Mouse (Mus musculus) ZHBTc4 (cell line): ENCODE measurements around the gene Lrrc75b.

Experiments used
- DNase-seq: peaks from one replicate; pipeline ENCODE4 v3.0.0-alpha.2; 2011; ENCODE audit warnings: low read depth, low spot score

Gene Lrrc75b

GRCm38 (mm10) chr10:75568029-75568428, 7.9 kb upstream of the Lrrc75b start:
- DNase-seq = no peak

- DNase-seq = peak; percentile 50
Observed at GRCm38 (mm10) chr10:75566765-75567164, 6.6 kb upstream of the Lrrc75b start.

GRCm38 (mm10) chr10:75566321-75566720, 6.2 kb upstream of the Lrrc75b start:
- peak; percentile 46 for DNase-seq

GRCm38 (mm10) chr10:75565906-75566305, 5.8 kb upstream of the Lrrc75b start:
- DNase-seq = peak; percentile 31

- peak; percentile 32 for DNase-seq
Observed at GRCm38 (mm10) chr10:75565436-75565835, 5.3 kb upstream of the Lrrc75b start.

GRCm38 (mm10) chr10:75564687-75565265, 4.6 kb upstream of the Lrrc75b start:
- DNase-seq = no peak

GRCm38 (mm10) chr10:75562596-75562995, 2.5 kb upstream of the Lrrc75b start:
- DNase-seq = peak; percentile 45

- DNase-seq = no peak
Observed at GRCm38 (mm10) chr10:75561071-75561654, 1.0 kb upstream of the Lrrc75b start, which contains the start of gene Ggt1. Gene Ggt1, plus strand, starts transcription at chr10:75561604.

- no peak for DNase-seq
Observed at GRCm38 (mm10) chr10:75560549-75560899, 394 bp upstream of the Lrrc75b start.

GRCm38 (mm10) chr10:75559041-75559675, 972 bp downstream of the Lrrc75b start:
- DNase-seq = no peak

GRCm38 (mm10) chr10:75558515-75558914, 1.6 kb downstream of the Lrrc75b start:
- no peak for DNase-seq

- DNase-seq = no peak
Observed at GRCm38 (mm10) chr10:75556026-75556425, 4.1 kb downstream of the Lrrc75b start.

- no peak for DNase-seq
Observed at GRCm38 (mm10) chr10:75555557-75555956, 4.6 kb downstream of the Lrrc75b start.

- DNase-seq = no peak
Observed at GRCm38 (mm10) chr10:75554090-75554489, 6.0 kb downstream of the Lrrc75b start.

- peak; percentile 28 for DNase-seq
Observed at GRCm38 (mm10) chr10:75552701-75553450, 7.3 kb downstream of the Lrrc75b start.

- DNase-seq = no peak
Observed at GRCm38 (mm10) chr10:75552106-75552505, 8.0 kb downstream of the Lrrc75b start.

- DNase-seq = peak; percentile 76
Observed at GRCm38 (mm10) chr10:75551175-75551574, 9.0 kb downstream of the Lrrc75b start.

- no peak for DNase-seq
Observed at GRCm38 (mm10) chr10:75549886-75550285, 10.2 kb downstream of the Lrrc75b start.

GRCm38 (mm10) chr10:75548486-75548885, 11.6 kb downstream of the Lrrc75b start:
- DNase-seq = no peak

GRCm38 (mm10) chr10:75547901-75548300, 12.2 kb downstream of the Lrrc75b start:
- no peak for DNase-seq

GRCm38 (mm10) chr10:75536123-75536522, 24.0 kb downstream of the Lrrc75b start:
- DNase-seq = no peak

- no peak for DNase-seq
Observed at GRCm38 (mm10) chr10:75535423-75535822, 24.7 kb downstream of the Lrrc75b start.
